Mouse (Mus musculus) spleen, postnatal 10 days (tissue): ENCODE results near the gene H2al1k.
"Not testable (repeated sequence)": the region's sequence is repeated elsewhere in the genome, so short reads cannot be mapped to it uniquely, and the experiment has no call there.

Experiments
- DNase-seq, 2 experiments: peaks; one replicate each; pipeline ENCODE4 v3.0.0; 2021 to 2022; ENCODE audit warnings: low spot score in 2 of 2

H2al1k gene

DNA sequence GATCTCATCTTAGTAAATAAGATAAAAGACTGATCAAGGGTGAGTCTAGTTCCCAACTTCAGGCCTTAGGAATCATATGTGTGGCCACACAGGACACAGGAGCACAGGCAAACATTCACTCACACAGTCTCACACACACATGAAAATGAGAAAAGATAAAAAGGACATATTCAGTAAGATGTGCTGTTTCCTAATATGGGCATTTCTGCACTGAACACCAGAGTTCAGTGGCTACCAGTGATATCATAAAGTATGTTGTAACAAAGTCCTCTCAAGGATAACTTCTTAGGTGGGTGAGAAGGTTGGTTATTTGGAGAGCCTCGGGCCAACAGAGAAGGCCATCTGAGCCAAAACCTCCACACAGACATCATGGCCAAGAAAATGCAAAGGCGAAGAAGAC lies at the start of gene H2al1k:
Gene H2al1k (plus strand): TSS at position 301 of the 400 bp plus-strand sequence.
- DNase-seq: not testable (repeated sequence)

DNA sequence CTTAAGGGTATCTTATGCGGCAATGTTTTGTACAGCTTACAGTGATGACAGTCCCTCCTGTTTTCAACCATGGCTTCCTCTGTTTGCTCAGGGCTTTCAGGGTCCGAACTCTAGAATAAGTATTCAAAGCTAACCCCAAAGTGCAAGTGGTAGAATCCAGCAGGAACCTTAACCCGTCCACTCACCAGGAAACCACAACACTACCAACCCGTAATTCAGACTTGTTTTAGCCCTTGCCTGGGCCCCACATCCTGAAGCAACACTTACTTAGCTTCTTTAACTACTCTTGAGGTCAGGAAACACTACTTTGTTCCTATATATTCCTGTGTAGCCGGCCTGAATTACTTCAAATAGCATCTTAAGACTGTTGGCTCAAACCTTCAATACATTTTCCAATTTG lies 47.6 kb upstream of the H2al1k start:
- no peak for DNase-seq

DNA sequence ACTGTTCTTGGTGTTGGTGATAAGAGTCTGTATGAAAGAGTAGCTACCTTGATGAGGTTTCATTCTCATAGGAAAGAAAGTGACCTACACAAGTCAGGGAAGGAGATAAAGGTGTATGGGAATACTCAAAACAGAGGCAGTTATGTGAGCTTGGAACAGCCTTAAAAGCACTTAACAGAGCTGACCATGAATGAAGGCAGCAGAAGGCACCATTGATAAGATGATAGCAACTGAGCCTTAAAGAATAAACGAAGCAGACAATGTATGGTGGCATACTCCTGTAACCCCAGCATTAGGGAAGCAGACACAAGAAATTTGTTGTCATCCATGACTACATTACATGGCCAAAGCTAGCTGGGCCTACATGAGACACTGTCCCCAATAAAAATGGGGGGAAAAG lies 47.0 kb upstream of the H2al1k start:
- no peak for DNase-seq

DNA sequence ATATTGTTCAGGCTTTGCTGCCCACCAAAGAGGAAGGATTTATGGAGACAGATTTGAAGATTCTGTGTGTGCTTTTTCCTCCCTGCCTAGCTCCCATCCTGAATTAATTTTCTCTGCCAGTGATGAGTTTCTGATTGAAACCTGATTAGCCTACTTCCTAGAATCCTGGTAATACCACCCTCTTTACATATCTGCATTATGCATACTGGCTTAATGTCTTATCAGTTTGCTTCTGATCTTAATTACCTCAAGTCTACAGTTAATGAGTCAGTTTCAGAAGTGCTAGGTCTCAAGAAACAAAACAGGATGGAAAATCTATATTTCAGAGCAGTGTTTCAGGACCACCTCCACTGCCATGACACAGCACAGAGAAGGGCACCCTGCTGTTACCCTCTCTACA lies 34.0 kb upstream of the H2al1k start:
- not testable (repeated sequence) for DNase-seq

DNA sequence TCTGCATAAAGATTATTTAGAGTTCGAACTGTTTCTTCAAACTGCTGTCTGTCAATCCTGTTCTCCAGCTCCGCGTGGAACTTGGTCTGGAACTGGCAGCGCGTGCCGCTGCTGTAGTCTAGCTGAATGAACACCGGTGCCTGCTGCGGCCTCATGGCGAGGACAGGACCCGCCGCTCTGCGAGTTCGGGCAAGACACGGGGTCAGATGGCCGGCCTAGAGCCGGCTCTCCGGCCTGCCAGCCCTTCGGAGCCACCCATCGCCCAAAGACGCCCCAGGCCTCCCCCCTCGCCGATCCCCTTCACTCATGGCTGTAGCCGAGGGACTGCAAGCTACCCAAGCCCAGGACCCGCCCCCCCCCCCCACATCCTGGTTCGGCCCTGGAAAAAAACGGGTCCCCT lies 22.5 kb upstream of the H2al1k start:
- not testable (repeated sequence) for DNase-seq

DNA sequence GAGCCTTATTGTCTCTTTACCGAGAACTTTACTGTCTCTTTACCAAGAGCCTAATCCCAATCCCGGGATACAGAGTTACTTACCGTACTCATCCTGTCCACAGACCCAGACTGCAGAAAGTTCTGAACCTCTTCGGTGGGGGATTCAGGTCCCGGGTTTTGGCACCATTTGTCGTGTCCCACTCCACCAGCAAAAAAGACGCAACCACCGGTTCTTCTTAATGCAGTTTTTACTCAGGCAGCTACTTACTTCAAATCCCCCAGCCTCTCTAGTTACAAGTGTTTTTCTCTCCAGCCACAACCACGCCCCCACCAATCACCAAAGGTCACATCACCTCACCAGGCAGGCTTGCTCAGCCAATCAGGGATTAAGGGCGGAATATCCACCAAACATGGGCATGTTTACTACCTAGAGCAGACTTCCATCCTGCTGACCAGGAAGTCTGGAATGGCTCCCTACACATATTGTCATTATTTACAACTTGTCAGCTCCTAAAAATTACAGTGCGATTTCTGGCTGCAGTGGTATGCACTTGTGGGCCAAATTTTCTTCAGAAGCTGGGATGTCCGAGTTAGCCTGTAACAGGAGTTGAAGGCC lies 18.0 kb upstream of the H2al1k start:
- peak in 1 of 2 experiments; percentile 22 for DNase-seq

DNA sequence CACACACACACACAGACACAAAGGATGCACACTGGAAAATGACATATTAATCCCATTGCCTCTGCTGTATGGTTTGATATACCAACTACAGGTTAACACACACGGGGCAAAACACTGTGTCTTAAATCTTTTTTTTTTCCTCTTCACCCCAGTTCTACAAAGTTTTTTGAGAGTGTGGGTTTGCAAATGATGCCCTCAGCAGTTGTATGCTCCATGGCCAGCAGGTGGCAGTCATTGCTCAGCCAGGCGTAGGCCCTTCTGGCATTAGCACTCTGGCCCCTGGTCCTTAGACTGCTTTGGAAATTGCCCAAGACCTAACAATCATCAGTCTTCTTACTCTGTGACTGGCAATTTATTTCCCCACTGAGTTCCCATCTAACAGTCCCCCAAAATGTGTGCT lies 17.4 kb upstream of the H2al1k start:
- peak; percentile 63 to 71 for DNase-seq

DNA sequence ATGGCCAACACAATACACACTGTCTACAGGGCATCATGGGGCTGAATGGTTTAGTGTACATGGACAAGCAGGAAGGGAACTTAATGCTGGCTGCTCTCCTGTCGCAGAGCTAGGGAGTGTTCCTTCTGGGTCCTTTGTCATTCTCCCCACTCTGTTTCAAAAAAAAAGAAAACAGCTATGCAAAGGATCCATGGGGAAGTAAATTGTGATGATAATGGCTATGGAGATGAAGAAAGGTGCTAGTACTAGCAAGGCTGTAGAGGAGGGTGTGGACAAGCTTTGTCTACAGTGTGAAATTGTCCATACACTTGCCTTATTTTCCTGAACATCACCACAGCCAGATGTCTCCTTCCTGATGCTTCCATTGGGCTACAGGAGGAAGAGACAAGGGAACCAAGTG lies 15.4 kb upstream of the H2al1k start:
- DNase-seq: not testable (repeated sequence)

DNA sequence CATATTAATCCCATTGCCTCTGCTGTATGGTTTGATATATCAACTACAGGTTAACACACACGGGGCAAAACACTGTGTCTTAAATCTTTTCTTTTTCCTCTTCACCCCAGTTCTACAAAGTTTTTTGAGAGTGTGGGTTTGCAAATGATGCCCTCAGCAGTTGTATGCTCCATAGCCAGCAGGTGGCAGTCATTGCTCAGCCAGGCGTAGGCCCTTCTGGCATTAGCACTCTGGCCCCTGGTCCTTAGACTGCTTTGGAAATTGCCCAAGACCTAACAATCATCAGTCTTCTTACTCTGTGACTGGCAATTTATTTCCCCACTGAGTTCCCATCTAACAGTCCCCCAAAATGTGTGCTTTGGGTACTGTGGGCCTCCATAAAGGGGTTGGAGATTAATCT lies 23.6 kb downstream of the H2al1k start:
- peak in 1 of 2 experiments; percentile 45 for DNase-seq

DNA sequence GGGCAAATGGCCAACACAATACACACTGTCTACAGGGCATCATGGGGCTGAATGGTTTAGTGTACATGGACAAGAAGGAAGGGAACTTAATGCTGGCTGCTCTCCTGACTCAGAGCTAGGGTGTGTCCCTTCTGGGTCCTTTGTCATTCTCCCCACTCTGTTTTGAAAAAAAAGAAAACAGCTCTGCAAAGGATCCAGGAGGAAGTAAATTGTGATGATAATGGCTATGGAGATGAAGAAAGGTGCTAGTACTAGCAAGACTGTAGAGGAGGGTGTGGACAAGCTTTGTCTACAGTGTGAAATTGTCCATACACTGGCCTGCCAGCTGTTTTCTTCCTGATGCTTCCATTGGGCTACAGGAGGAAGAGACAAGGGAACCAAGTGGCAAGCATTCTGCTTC lies 25.5 kb downstream of the H2al1k start:
- not testable (repeated sequence) for DNase-seq
